Mouse (Mus musculus): Measurements from ENCODE around the gene Dlx4. TPM values are rescaled to one million over a fixed set of nuclear protein-coding genes. Genes with fewer than 3 reads are reported as not detected.

Gene Dlx4
- total and polyA plus RNA-seq, 3 experiments = 0.05 TPM; not detected in 2

DNA sequence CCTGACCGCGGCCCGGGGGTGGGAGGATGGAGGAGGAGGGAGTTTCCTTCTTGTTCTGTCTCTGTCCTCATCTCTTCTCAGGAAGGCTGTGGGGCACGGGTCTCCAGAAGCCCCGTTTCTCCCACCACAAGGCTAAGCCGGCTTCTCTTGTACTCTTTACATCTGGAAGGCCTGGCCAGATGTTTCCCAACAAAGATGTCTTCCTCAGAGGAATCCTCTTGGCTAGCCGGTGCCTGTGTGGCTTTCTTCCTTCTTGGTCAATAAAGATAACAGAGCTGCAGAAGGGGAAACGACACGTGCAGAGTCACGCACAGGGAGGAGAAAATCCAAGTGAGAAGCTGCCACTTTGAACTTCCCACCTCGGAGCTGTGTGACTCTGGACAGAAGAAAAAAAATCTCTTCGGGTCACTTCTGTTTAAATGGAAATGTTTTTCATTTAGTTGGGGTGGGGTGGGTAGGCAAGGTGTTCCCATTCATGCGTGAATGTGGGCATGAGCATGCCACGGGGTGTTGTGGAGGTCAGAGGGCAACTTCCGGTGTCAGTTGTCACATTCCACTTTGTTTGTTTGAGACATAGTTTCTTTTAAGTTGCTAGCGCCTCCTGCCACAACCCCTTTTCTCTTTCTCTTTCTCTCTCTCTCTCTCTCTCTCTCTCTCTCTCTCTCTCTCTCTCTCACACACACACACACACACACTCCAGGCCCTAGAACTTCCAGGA is 44.8 kb downstream of the Dlx4 start:
- Histone ChIP-seq H3K4me1 (ENCODE audit: insufficient read depth, low read depth, low read length) (peaks cover 4% of the 10 kb centered on the region), H3K27me3 (ENCODE audit: insufficient read depth, low read length) (peaks cover 29% of the 10 kb centered on the region), H3K36me3 (replicated peaks) (no peaks in the 10 kb centered on the region), H3K4me3 (ENCODE audit: low read depth, low read length) (no peak overlapping the region), H3K9me3 (replicated peaks) (no peaks in the 10 kb centered on the region)
- TF ChIP-seq CTCF (IDR thresholded peaks at IDR 0.05; ENCODE audit: low read depth, low read length) = no peak
- TF ChIP-seq TAL1 (conservative IDR thresholded peaks at IDR 0.05; ENCODE audit: low read depth, low read length) = no peak
- no peak for TF ChIP-seq POLR2AphosphoS5 (IDR thresholded peaks at IDR 0.05; ENCODE audit: insufficient replicate concordance, low read depth, low read length)
- no peak for TF ChIP-seq GATA1 (IDR thresholded peaks at IDR 0.05; ENCODE audit: borderline replicate concordance, low read length)
- DNase-seq (ENCODE audit: low spot score) (no peak), ATAC-seq (ENCODE audit: extremely low read depth, insufficient number of reproducible peaks, low FRiP score, poor library complexity, severe bottlenecking) (no peak)

DNA sequence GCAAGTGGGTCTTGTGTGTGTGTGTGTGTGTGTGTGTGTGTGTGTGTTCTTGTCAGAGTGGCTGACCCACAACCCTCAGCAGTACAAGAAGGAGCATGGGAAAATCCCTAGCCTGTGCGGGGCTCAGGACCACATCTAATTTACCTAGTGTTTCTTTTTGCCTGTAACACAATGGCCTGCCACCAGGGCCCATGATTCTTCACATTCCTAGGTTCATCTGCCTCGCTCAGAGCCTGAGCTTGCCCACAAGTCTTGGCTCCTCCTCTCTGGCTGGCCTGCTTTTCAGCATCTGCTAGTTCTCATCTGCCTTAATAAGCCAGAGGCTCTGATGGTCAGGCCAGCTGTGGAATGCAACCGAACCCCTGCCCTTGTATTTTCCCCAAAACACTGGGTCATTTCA is 45.7 kb downstream of the Dlx4 start:
- Histone ChIP-seq H3K4me1 (ENCODE audit: insufficient read depth, low read depth, low read length) (peaks cover 4% of the 10 kb centered on the region), H3K4me3 (ENCODE audit: low read depth, low read length) (no peak overlapping the region), H3K36me3 (replicated peaks) (no peaks in the 10 kb centered on the region), H3K9me3 (replicated peaks) (no peaks in the 10 kb centered on the region), H3K27me3 (ENCODE audit: insufficient read depth, low read length) (peaks cover 22% of the 10 kb centered on the region)
- no peak for ATAC-seq (ENCODE audit: extremely low read depth, insufficient number of reproducible peaks, low FRiP score, poor library complexity, severe bottlenecking)
- no peak for DNase-seq (ENCODE audit: low spot score)
- TF ChIP-seq GATA2 (IDR thresholded peaks at IDR 0.05; ENCODE audit: borderline replicate concordance, low read depth, low read length) = no peak
- TF ChIP-seq TAL1 (conservative IDR thresholded peaks at IDR 0.05; ENCODE audit: low read depth, low read length) = no peak
- TF ChIP-seq CTCF (IDR thresholded peaks at IDR 0.05; ENCODE audit: low read depth, low read length) = no peak
- TF ChIP-seq POLR2AphosphoS5 (IDR thresholded peaks at IDR 0.05; ENCODE audit: insufficient replicate concordance, low read depth, low read length) = no peak
- TF ChIP-seq GATA1 (IDR thresholded peaks at IDR 0.05; ENCODE audit: borderline replicate concordance, low read length) = no peak

DNA sequence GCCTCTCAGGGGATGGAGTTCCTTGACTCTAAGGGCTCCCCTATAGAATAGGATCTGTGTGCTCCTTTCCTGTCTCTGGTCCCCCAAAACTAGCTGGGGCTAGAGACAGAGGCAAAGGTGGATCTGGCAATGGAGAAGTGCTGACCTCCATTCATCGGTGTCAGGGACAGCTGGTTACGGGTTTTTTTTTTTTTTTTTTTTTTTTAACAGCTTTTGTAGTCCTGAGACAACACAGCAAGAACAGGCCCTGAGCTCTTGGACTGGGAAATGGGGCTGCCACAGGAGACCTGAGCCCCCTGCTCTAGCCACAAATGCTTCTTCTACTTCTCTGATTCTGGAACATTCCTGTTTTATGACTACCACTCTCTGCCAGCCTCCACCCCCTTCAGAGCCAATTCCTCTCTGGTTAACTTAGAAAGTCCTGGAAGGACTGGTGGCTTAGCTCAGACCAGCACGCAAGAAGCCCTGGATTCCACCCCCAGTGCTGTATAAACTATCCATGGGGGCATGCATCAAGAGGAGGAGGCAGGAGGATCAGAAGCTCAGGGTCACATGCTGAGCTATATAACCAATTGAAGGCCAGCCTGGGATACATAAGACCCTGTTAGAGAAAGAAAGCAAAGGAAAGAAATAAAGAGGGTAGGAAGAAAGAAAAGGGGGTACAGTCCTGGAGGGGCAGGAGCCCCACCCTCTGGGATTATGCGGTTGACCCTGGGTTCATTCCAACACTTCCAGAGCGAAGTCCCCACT is 47.5 kb downstream of the Dlx4 start:
- TF ChIP-seq CTCF (IDR thresholded peaks at IDR 0.05; ENCODE audit: low read depth, low read length) = no peak
- TF ChIP-seq POLR2AphosphoS5 (IDR thresholded peaks at IDR 0.05; ENCODE audit: insufficient replicate concordance, low read depth, low read length) = no peak
- no peak for TF ChIP-seq TAL1 (conservative IDR thresholded peaks at IDR 0.05; ENCODE audit: low read depth, low read length)
- no peak for TF ChIP-seq GATA1 (IDR thresholded peaks at IDR 0.05; ENCODE audit: borderline replicate concordance, low read length)
- no peak for TF ChIP-seq GATA2 (IDR thresholded peaks at IDR 0.05; ENCODE audit: borderline replicate concordance, low read depth, low read length)
- Histone ChIP-seq H3K27me3 (ENCODE audit: insufficient read depth, low read length) (peaks cover 20% of the 10 kb centered on the region), H3K9me3 (replicated peaks) (no peaks in the 10 kb centered on the region), H3K4me3 (ENCODE audit: low read depth, low read length) (no peak overlapping the region), H3K4me1 (ENCODE audit: insufficient read depth, low read depth, low read length) (no peaks in the 10 kb centered on the region), H3K36me3 (replicated peaks) (no peaks in the 10 kb centered on the region)
- ATAC-seq (ENCODE audit: extremely low read depth, insufficient number of reproducible peaks, low FRiP score, poor library complexity, severe bottlenecking) (no peak), DNase-seq (ENCODE audit: low spot score) (no peak)

DNA sequence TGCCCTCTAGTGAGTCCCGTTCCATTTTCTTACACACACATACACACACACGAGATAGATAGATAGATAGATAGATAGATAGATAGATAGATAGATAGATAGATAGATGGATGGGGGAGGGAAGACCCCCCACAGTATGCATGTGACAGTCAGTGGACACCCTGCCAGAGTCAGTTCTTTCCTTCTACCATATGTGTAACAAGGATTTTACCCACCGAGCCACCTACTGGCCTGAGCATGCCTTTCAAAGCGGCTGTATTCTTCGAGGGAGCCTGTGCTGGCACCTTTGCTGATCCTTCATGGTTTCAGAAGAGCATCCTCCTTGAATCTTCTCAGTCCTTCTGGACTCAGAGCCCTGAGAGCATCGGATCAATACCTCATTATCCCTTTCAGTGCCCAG is 48.2 kb downstream of the Dlx4 start:
- no peaks in the 10 kb centered on the region for H3K4me1 ChIP-seq (ENCODE audit: insufficient read depth, low read depth, low read length)
- peaks cover 20% of the 10 kb centered on the region for H3K27me3 ChIP-seq (ENCODE audit: insufficient read depth, low read length)
- H3K9me3 ChIP-seq (replicated peaks) = no peaks in the 10 kb centered on the region
- TF ChIP-seq GATA2 (IDR thresholded peaks at IDR 0.05; ENCODE audit: borderline replicate concordance, low read depth, low read length) (no peak), CTCF (IDR thresholded peaks at IDR 0.05; ENCODE audit: low read depth, low read length) (no peak), GATA1 (IDR thresholded peaks at IDR 0.05; ENCODE audit: borderline replicate concordance, low read length) (no peak), POLR2AphosphoS5 (IDR thresholded peaks at IDR 0.05; ENCODE audit: insufficient replicate concordance, low read depth, low read length) (no peak), TAL1 (conservative IDR thresholded peaks at IDR 0.05; ENCODE audit: low read depth, low read length) (no peak)
- H3K36me3 ChIP-seq (replicated peaks) = no peaks in the 10 kb centered on the region
- DNase-seq (ENCODE audit: low spot score) (no peak), ATAC-seq (ENCODE audit: extremely low read depth, insufficient number of reproducible peaks, low FRiP score, poor library complexity, severe bottlenecking) (no peak)
- H3K4me3 ChIP-seq (ENCODE audit: low read depth, low read length) = no peak overlapping the region

DNA sequence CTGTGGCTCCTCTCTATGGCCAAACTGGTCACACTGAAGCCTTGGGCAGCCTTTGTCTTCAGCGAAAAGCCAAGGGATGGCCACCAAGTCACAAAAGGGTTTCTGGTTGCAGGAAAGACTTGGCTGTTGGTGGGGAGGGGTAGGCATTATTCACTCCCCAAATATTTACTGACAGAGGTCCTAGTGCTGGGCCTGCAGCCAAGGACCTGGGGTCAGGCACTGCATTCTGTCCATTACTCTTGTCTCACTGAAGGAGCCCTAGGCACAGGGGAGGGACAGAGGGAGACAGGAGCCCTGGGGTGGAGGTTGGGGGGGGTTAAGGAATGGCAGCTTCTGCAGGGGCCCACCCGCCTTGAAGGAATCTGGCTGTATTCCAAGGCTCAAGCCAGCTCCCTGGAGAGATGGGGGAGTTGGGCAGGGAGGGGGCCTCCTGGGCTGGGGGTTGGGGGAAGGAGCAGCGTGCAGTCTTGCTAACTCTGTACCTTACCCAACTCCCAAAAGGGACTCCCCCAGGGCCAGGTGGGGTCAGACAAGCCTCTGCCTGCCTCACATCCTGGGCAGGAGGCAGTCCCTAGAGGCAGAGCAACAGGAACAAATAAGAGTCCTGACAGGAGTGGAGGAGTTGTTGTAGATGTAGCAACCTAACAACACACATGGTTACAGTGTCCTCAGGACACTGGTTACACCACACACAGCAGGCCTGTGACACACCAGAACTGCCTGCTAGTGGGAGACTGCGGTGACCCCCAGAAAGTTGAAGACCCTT is 49.3 kb downstream of the Dlx4 start:
- ATAC-seq (ENCODE audit: extremely low read depth, insufficient number of reproducible peaks, low FRiP score, poor library complexity, severe bottlenecking) (no peak), DNase-seq (ENCODE audit: low spot score) (no peak)
- Histone ChIP-seq H3K4me3 (ENCODE audit: low read depth, low read length) (no peak overlapping the region), H3K4me1 (ENCODE audit: insufficient read depth, low read depth, low read length) (no peaks in the 10 kb centered on the region), H3K27me3 (ENCODE audit: insufficient read depth, low read length) (peaks cover 14% of the 10 kb centered on the region), H3K36me3 (replicated peaks) (no peaks in the 10 kb centered on the region), H3K9me3 (replicated peaks) (no peaks in the 10 kb centered on the region)
- TF ChIP-seq POLR2AphosphoS5 (IDR thresholded peaks at IDR 0.05; ENCODE audit: insufficient replicate concordance, low read depth, low read length) (no peak), TAL1 (conservative IDR thresholded peaks at IDR 0.05; ENCODE audit: low read depth, low read length) (no peak)

DNA sequence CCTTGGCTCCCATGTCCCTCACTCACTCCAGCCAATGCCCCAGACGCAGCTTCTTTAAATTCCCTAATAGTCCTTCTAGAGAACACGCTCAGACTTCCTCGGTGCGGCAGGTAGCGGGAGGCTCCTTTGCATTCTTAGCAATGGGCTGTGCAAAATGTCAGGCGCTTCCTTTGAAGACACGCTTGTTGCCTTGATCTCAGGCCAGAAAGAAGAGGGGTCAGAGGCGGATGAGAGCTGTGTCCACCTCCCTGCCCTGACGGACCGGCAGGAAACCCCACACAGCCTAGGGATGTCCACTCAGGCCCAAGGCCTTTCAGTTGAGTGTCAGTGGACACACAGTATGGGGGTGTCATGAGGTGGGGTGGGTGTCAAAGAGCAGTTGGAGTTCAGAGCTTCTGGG is 50.5 kb downstream of the Dlx4 start:
- no peaks in the 10 kb centered on the region for H3K4me1 ChIP-seq (ENCODE audit: insufficient read depth, low read depth, low read length)
- H3K27me3 ChIP-seq (ENCODE audit: insufficient read depth, low read length) = peaks cover 13% of the 10 kb centered on the region
- DNase-seq (ENCODE audit: low spot score) = no peak

More for the DNA sequence above, 50.5 kb downstream of the Dlx4 start:
- Histone ChIP-seq H3K4me3 (ENCODE audit: low read depth, low read length) (no peak overlapping the region), H3K36me3 (replicated peaks) (no peaks in the 10 kb centered on the region), H3K9me3 (replicated peaks) (no peaks in the 10 kb centered on the region)
- no peak for TF ChIP-seq POLR2AphosphoS5 (IDR thresholded peaks at IDR 0.05; ENCODE audit: insufficient replicate concordance, low read depth, low read length)
- TF ChIP-seq CTCF (IDR thresholded peaks at IDR 0.05; ENCODE audit: low read depth, low read length) = no peak
- no peak for ATAC-seq (ENCODE audit: extremely low read depth, insufficient number of reproducible peaks, low FRiP score, poor library complexity, severe bottlenecking)

All from G1E (cell line).